Mouse (Mus musculus) right cerebral cortex, postnatal 14 days (tissue): ENCODE measurements at regions not wholly inside any gene's neighbourhood (a gene's known extent, or its start where the extent isn't known, plus 50 kb on each side); places are given as distances from the start of the nearest gene placed in this dataset.

Experiments used
- DNase-seq: peaks from one replicate; pipeline ENCODE4 v3.0.0; 2022

DNA sequence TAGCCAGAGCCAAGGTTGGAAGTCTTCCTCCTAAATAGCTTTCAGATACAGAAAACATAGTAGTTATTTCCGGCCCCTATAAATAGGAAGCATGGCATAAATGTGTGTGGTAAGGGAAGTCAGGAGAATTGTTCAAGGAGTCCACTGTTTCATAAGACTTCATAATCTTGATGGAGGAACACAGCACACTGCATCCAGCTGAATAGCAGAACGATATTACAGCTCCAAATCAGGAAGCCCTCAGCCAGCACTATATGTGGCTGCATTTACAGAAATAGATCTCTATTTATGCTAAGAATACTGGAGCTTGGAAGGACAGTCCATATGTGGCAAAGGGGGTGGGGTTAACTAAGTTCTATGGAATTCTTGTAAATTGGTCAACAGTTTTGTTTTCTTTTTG lies 371.1 kb downstream of the Elavl2 start:
- DNase-seq: no peak

DNA sequence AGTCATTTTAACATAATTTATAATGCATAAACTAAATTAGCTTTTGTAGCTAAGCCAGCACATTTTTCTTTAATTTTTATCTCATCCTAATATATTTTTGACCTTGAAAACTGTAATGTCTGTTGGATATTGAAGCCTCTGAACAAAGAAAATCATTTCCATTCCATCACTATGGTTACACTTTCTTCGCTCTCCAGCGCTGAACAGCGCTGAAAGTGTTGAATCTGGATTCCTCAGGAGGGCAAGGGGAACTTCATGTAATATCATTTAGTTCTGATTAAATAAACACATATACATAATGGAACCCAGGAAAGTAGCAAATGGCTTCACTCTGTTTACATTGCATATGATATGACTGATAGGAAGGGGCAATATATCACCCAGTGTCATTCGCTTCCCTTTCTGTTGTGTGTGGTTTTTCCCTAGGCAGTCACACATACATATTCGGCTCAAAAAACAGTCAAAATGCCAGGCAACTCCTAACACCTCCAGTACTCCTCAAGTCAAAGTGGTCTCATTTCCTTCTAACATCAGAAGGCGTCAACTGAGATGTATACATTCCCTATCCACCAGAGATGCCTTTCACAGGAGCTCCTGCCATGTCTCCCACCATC lies 372.5 kb downstream of the Elavl2 start:
- no peak for DNase-seq

DNA sequence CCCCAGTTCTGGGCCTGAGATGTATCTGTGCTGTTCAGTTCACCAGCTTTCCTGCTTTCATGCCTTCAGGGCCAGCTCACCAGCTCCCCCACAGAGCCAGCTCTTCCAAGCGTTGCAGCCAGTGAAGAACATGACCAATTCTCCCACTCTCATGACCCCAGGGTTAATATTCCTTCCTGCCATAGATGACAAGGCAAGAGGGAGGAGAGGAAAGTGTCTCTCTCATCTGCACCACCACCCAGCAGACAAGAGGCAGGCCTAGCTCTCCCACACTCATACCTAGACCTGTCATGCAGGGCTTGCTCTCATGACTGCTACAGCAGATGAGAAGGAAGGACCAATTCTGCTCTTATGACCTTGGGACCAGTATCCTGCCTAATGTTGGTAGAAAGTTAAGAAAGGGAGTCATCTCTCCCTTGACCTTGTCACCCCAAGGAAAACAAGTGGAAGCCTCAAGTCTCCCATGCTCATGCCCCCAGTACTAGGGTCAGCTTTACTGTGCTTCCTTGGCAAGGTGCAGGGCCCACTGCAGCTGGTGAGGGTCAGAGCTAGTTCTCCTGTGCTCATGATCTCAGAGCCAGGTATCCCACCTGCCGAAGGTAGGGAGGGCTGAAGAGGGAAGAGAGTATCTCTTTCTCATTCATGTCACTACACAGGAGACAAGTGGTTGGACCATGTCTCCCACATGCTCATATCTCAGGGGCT lies 404.0 kb downstream of the Elavl2 start:
- DNase-seq: no peak

GRCm38 (mm10) chr4:90964658-90965057 lies 435.9 kb downstream of the Elavl2 start:
- no peak for DNase-seq

DNA sequence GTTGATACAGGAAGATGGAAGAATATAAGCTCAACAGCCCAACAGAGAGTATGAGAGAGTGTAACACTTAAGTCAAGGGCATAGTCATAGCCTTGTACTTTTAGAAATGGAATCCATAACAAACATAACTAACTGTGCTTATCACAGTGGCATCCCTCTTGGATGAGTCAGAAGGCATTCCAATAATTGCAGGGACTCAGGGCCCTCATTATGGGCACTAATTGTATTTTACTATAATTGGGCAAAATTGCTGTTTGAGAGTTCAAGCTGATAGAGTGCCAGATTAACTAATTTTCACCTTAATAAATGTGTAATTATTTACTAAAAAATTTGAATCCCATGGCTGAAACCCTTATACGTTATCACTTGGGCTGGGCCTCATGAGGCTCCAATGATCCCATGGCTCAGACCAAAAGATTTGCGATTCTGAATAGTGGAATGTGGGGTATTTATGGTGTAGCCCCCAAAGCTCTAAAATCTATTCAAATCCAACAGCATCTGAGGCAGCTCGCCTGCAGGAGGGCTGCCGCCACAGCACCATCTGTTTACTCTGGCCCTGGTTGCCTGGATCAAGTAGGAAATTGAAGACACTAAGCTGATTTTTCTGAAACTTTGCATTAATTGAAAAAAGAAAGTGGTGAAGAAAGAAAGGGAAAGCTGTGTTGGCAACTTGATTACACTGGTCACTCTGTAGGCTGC lies 456.7 kb downstream of the Elavl2 start:
- DNase-seq: no peak

DNA sequence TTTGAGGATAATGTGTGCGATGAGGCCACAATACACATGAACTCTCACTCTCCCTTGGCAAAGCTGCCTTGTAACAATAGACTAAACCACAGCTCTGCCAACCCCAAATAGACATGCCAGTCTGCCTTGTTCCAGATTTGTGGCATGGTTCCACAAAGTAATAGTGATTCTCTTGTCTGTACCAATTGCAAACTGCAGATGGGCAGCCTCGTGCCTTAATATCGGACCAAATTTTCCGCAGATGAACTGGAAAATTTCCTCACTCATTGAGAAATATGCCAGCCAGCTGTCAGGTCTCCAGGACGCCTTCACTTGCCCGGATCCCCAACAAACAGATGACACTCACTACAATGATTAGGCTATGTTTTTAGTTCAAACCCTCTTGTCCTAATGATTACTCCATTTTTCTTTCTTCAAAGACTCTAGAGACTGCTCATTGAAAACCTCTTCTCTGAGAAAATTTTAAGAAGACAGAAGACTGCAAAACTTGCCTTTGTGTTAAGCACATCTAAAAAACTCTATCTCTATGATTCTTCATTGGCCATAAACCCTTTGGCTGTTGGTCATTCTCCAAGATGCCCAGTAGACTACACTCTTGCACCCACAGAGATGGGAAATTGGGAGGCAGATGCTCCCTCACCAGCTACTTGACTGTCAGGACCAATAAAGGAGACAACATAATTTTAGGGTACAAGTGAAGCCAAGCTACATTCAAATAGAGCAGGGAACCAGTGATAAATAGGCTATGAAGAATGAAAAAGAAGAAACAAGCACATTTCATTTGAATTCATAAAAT lies 483.1 kb downstream of the Elavl2 start:
- DNase-seq: no peak

- no peak for DNase-seq
Observed at GRCm38 (mm10) chr4:90906311-90906710, 494.3 kb downstream of the Elavl2 start.

DNA sequence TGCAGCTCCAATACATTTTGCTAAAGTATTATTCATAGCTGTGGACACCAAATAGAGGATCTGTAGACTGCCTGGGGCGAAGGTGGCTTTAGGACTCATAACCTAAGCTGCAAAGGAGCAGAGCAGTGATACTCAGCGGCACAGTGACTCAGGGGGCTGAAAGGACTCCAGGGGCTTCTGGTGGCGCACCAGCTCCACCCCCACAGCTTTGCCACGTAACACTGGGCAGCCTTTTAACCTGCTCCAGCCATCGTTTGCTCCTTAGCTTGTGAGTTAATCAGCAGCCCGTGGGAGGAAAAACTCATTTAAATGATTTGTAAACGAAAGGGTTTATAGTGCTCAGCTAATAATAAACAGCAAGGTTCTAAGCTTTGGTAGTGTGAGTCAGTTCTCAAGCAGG lies 532.4 kb downstream of the Elavl2 start:
- no peak for DNase-seq

GRCm38 (mm10) chr4:90860854-90861253 lies 539.7 kb downstream of the Elavl2 start:
- DNase-seq: peak; percentile 38

- no peak for DNase-seq
Observed at GRCm38 (mm10) chr4:90839804-90840203, 560.8 kb downstream of the Elavl2 start.

GRCm38 (mm10) chr4:90799078-90799477 lies 580.5 kb downstream of the Zfp352 start:
- DNase-seq: no peak

GRCm38 (mm10) chr4:90798637-90799036 lies 580.0 kb downstream of the Zfp352 start:
- no peak for DNase-seq

GRCm38 (mm10) chr4:90797472-90797871 lies 578.9 kb downstream of the Zfp352 start:
- no peak for DNase-seq
